Mouse (Mus musculus) B cell, adult 62 days (primary cell): ENCODE results near the gene Ackr1. TPM values are rescaled to one million over a fixed set of nuclear protein-coding genes. Genes with fewer than 3 reads are reported as not detected.

Source experiments
- total RNA-seq: library from RNA; stranded (reverse); gene quantifications from 4 replicates; pipeline ENCODE4 v1.2.4, GENCODE M21; 2023

Ackr1 gene
- not detected in 4 replicates for total RNA-seq

DNA sequence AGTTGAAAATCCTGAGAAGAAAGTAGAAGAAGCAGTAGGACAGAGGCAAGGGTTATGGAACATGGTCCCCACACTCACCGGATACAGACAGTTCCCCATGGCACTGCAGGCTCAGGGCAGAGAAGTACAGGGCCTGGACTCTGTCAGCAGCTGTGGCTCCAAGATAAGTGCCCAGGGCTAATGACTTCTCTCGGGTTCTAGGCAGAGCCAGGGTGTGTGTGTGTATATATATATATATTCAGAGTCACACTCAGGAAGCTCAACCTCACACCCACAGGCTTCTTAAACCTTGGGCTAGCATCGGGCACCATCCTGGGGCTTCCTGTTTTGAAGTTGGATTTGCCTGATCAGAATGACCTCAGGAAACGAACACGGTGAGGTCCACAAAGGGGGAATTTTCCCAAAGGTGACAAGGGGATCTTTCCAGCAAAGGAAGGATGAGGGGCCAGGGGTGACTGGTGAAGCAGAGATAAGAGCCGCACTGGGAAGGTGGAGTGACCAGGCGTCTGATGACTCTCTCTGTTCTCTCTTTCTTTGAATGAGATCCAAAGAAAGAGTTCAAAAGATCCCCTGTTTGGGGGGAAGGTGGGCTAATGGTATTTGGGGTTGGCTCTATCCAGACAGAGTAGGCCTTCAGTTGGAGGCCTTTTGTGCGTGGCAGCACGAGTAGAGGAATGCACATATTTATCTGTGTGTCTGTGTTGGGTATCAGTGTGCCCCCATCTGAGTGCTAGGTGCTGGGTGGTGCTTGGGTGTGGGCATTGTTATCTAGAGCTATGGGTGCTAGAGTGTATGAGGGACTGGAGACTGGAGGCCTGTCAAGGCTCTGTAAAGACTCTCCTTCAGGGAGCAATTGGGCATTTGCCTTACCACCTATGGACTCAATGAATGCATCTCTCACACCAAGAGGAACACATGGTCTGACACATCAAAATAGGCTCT lies at the start of gene Ackr1:
Gene Ackr1 (minus strand): TSS at position 439 of the 942 bp plus-strand sequence.

DNA sequence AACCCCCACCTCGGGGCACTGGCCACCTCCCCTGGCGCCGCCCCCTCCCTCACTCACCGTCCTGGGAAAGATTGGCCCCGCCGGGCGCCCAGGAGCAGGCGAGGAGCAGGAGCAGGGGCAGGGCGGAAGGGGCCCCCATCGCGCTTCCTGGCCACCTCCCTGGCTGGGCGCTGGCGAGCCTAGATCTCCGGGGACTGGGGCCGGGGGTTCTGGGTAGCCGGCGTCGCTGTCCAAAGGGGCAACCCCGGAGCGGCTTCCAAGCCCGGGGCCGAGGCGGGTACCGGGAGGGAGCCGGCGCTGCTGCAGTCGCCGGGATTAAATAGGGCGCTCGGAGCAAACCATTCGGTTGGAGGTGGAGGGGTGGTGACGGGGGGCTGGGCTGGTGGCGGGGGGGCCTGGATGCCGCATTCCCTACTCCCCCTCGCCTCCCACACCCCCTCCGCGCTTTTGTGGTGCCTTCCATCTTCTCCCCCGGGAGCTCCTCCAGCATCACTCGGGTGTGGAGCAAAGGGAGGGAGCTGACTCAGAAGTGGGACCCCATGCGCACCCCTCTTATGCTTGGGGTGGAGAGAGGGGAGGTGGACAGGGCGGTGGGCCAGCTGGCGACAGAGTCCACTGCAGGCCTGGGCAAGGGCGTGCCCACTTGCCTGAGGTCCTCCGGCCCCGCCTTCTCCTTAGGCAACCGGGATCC lies 34.0 kb upstream of the Ackr1 start, which contains the start of gene Cadm3:
Gene Cadm3 (minus strand): TSS at position 340 of the 691 bp plus-strand sequence.

GRCm38 (mm10) chr1:173350372-173350957 lies 16.9 kb upstream of the Ackr1 start, which contains the start of gene Aim2:
Gene Aim2 (plus strand): TSS chr1:173350879.

Other genes starting within 250 kb of the Ackr1 start
- gene Olfr1408, start 196.4 kb downstream of the Ackr1 start, total RNA-seq = not detected in 4 replicates
- gene Olfr1406, start 143.1 kb downstream of the Ackr1 start, total RNA-seq = not detected in 4 replicates
- not detected in 4 replicates for gene Olfr218, start 135.9 kb downstream of the Ackr1 start, total RNA-seq
- not detected in 4 replicates for gene Olfr1404, start 121.4 kb downstream of the Ackr1 start, total RNA-seq
- not detected in 4 replicates for gene Fcer1a, start 106.5 kb downstream of the Ackr1 start, total RNA-seq
- not detected in 4 replicates for gene Olfr418, start 67.7 kb downstream of the Ackr1 start, total RNA-seq
- not detected in 4 replicates for gene Mptx2, start 56.0 kb downstream of the Ackr1 start, total RNA-seq
- gene Aim2, start 17.1 kb upstream of the Ackr1 start, total RNA-seq = 116 to 126 TPM (median 117 TPM) in 4 replicates
- gene Cadm3, start 33.9 kb upstream of the Ackr1 start, total RNA-seq = 0.30 TPM in 1 of 4 replicates, not detected in the others
- gene Ifi206, start 157.3 kb upstream of the Ackr1 start, total RNA-seq = 62.9 to 65.7 TPM (median 63.6 TPM) in 4 replicates
- gene Ifi214, start 202.2 kb upstream of the Ackr1 start, total RNA-seq = 26.1 to 32.4 TPM (median 26.7 TPM) in 4 replicates